Mouse (Mus musculus): ENCODE data around the gene Srsf9.
"Not testable (repeated sequence)": the region's sequence is repeated elsewhere in the genome, so short reads cannot be mapped to it uniquely, and the experiment has no call there.

The Srsf9 gene

GRCm38 (mm10) chr5:115373441-115374203 is 46.6 kb downstream of the Srsf9 start:
- no peak for DNase-seq (ENCODE audit: low spot score)

DNA sequence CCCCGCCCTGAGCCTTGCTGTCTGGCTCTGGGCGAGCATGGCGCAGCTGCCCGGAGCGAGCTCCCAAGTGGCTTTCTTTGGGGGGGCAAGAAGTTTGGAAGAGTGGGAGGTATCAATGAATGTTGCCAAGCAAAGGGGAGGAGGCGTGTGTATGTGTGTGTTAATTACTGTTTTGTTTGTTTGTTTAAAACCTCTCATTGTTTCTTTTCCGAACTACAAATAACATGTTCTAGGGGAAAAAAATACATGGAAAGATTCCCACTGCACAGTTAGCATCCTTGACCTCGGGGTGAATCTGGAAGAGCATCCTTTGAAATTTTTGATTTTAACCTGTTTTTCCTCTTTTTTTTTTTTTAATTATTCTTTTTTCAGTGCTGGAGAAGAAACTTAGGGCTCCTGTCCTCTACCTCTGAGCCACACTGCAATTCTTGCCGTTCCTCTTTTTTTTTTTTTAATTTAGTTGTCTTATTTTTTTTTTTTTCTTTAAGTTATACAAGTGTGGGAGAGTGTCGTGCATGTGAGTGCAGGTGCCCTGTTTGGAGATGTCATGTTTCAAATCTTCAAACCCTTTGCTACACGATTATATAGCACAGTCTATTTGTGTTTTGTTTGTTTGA is 47.3 kb downstream of the Srsf9 start:
- DNase-seq (ENCODE audit: low spot score) = no peak

GRCm38 (mm10) chr5:115375436-115375835 is 48.5 kb downstream of the Srsf9 start:
- DNase-seq (ENCODE audit: low spot score) = no peak

GRCm38 (mm10) chr5:115378882-115379281 is 51.9 kb downstream of the Srsf9 start:
- DNase-seq (ENCODE audit: low spot score) = not testable (repeated sequence)

Measured in layer of hippocampus, adult 9-10 months (tissue).